Mouse (Mus musculus): ENCODE measurements around the gene Neurod4.
"Not testable (repeated sequence)": the region's sequence is repeated elsewhere in the genome, so short reads cannot be mapped to it uniquely, and the experiment has no call there.

Neurod4 gene

DNA sequence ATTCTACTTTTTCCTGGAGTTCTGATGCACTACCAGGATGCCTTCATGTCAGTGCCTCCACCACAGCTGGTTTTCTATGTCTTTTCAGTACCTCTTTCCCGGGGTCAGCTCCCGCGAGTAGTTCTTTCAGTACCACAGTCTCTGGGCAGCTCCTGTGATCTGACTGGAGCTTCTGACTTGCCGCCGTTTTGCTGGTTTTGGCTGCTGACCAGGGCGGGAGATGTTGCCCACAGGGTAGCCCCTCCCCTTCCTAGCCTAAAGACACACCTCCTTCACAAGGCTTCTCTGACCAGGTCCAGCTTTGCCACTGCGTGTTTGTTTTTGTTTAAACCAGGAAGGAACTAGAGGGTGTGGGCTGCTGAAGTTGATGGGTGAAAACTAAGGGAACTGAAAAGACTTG, at the start of gene Neurod4:
Neurod4 (minus strand) TSS at position 175 of the 400 bp plus-strand sequence.
- DNase-seq (ENCODE audit: low read depth, low spot score) = no peak

DNA sequence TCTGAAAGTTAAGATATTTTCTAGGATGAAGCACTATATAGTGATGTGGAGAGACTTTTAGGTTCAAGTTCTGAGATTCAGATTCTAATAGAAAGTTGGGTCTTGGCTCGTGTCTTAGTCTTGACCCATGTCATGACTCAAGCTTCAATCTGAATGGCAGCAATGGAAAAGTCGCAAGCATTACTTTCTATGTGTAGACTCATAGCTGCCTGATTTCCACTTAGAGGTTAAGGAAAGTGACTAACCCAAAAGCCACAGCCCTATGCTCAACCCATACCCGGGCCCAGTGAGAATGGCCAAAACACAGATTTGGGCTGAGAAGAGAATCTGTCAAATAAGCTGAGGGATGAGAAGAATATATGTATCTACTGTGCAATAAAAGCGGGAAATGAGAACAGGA, 44.2 kb upstream of the Neurod4 start:
- DNase-seq (ENCODE audit: low read depth, low spot score) = no peak

DNA sequence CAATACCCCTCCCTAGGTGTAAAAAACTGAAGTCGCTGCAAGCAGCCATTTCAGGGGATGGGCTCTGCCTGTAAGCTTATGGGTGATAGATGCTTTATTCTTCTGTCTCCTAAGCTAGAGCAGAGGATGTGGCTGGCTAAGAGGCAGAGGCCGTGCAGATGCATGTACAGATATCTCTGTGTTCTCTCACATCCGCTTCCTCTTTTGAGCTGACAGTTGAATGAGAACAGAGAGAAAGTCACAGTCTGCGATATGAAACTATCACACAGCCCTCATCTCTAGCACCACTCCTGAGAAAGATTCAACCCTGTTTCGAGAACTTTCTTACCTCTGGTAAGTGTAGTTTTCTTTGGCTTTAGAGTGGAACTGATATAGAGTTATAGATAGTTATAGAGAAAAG, 42.6 kb upstream of the Neurod4 start, which contains the start of gene Tespa1:
Tespa1 (plus strand) TSS at position 234 of the 400 bp plus-strand sequence.
- DNase-seq (ENCODE audit: low read depth, low spot score) = no peak

DNA sequence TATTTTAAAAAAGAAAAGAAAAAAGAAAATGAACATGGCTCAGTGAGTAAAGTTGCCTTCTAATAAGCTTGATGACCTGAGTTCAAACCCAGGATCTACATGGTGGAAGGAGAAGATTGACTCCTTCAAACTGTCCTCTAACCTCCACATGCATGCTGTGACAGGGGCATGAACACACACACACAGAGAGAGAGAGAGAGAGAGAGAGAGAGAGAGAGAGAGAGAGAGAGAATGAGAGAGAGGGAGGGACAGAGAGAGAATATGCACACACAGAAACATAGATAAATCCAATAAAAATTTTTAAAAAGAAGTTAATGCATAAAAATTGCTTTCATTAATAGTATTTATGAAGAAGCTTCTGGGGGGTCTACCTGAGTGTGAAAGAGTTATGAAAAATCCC, 42.0 kb upstream of the Neurod4 start:
- no peak for DNase-seq (ENCODE audit: low read depth, low spot score)

DNA sequence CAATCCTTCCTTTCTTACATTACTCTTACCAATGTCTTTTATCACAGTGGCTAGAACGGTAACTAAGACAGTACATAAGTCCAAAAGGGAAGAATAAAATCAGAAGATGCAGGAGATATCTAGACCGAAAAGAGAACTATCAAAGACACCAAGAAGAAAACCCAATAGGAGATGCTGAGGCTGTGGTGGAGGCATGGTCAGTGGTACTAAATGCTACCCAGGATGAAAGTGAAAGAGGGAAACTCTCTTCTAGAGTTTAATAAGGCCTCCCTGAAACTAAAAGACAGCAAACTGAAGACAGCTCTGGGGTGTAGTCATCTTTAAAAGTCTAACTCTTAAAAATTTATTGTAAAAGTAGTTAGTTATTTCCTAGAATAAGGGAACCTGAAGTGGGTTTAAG, 40.7 kb upstream of the Neurod4 start:
- no peak for DNase-seq (ENCODE audit: low read depth, low spot score)

DNA sequence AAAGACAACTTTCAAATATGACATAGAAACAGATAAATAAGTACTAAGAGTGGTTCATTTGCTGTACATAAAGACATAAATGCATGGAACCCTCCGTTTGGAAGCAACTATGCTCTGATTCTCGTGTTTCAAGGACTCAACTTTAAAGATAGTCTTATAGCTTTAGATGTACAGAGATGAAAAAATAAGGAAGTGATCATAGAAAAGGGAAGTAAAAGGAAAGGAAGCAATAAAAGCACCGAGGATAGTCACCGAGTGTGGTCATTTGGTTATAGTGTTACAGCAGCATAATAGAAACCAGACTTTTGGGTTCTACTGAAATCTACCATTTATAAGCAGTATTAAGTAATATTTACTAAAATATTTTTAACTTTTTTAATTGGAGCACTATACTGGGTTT, 38.7 kb upstream of the Neurod4 start:
- DNase-seq (ENCODE audit: low read depth, low spot score) = no peak

DNA sequence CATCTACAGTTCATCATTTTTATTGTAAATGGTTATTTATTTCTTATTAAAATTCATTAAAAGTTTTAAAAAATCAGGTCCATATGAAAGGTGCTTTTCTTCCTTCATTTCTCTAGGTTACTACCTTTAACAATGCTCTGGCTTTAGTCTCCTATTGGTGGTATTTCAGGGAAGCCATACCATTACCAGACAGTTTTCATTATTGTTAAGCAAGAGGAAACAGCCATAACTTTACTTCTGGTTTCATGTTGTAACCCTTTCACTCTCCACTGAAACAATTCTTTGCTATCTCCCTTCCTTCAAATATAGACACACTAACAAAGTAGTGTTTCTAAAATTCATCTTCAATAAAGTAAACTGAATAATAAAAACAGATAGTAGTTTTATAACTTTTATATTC, 35.8 kb upstream of the Neurod4 start:
- DNase-seq (ENCODE audit: low read depth, low spot score) = no peak

DNA sequence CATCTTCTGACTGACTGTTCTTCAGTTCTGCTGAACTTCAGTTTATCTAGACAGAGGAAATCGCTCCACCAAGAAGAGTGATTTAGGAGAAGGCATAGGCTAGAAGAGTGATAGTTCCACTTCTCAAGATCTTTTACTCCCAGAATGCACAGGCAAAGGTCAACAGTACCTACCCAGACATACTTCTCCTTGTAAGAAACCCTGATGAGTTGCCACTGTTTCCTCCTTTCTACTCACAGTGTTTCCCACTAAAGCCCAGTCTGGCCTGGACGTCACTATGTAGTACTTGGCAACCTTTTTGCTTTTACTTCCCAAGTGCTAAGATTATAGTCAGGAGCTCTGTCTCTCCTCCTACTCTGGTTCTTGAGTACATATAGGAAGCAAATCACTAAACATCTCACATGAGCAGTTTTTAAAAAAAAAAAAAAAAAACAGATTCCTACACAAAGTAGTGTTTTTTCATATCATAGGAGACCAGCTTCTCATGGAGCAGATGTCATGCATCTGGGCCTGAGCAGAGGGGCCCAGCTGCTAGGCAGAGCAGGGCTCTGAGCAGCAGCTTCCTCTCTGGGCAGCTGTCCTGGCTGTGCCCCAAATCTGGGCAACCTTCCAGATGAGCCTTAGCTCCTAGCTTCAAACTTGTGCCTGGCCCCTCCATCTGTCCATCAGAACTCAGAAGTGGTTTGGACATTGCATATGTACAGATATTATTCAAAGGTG, 34.2 kb upstream of the Neurod4 start:
- no peak for DNase-seq (ENCODE audit: low read depth, low spot score)

DNA sequence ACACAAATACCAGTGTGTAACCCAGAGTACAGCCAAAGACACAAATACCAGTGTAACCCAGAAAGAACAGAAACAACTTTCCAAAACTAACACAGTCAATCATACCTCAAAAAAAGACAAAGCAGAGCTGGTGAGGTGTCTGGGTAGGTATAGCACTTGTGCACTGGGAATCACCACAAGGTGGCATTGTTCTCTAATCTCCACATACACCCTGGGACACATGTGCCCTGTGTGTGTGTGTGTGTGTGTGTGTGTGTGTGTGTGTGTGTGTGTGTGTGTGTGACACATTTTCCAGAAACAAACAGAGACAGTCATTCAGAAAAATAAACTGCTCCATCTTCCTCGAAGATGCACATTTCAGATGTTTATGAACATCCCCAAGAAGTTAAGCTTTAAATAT, 33.5 kb upstream of the Neurod4 start:
- DNase-seq (ENCODE audit: low read depth, low spot score) = no peak

DNA sequence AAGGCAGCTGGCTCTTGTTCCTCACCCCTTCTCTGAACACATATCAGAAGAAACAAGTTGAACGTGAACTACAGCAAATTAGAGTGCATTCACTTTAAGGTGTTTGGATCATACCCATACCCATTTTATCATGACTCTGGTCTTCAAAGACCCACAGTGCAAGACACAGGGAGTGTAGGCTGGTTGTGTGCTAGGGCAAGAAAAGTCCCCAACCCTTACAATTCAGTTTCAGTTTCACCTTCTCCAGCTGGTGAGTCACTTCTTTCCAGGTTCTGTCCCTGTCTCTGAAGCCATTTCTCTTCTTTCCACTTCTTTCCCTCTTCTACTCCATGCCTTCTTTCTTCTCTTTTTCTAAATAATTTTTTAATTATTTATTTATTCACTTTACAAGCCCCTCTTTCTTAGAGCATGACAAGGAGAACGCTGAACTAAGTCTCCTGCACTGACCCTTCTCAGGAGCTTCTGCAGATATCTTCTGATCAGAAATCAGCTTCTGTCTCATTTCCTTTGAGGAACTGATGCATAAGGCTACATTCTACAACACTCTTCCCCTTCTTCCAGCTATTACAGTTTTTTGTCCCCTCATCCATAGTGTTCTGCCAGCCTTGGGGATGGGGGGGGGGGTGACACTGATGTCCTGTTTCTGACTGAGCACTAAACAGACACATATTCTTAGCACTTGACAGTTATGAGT, 31.6 kb upstream of the Neurod4 start:
- no peak for DNase-seq (ENCODE audit: low read depth, low spot score)

DNA sequence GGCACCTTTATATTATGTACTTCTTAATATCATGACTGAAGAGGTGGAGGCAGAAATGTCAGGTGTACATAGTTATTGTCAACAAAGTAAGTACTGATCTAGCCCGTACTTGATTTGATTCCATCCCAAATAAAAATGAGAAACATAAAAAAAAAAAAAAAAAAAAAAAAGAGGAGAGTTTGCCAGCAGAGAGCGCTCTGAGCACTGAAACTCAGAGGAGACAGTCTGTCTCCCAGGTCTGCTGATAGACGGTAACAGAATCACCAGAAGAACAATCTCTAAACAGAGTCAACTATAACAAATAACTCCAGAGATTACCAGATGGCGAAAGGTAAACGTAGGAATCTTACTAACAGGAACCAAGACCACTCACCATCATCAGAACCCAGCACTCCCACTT, 24.1 kb upstream of the Neurod4 start:
- not testable (repeated sequence) for DNase-seq (ENCODE audit: low read depth, low spot score)

DNA sequence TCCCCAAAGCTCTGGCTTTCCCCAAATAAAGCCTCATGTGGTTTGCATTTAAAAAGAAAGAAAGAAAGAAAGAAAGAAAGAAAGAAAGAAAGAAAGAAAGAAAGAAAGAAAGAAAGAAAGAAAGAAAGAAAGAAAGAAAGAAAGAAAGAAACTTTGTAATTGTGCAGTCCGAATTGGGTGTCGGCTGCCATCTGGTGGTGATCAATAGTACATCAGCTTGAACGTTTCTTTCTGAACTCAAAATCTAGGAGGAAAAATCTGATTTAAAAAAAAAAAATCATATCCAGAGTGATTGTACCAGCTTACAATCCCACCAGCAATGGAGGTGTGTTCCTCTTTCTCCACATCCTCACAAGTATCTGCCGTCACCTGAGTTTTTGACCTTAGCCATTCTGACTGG, 18.7 kb upstream of the Neurod4 start:
- DNase-seq (ENCODE audit: low read depth, low spot score) = not testable (repeated sequence)

DNA sequence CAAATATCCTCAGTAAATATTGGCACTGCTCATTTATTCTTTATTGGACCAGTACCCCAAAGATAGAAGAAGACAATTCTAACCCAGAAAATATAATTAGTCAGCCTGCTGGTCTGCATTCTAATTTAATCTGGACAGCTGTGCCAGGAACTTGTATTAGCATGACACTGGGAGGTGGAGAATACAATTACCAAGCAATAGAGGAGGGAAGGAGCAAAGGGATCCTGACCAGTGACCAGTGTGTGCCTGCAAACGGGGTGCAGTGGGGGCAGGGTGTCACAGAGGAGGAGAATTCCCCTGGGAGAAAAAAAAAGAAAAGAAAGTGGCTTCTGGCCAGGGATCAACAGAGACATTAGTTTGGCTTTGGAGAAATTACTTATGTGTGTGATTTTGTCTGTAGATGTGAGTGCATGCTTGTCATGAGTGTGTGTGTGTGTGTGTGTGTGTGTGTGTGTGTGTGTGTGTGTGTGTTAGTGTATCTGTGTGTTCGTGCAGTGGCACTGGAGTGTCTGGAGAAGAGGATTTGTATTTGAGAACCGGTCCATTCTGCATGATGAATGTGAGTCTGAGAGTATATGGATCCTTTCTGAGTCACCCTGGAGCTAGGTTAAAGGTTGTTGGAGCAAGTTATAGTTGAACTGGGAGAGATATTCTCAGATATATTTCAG, 13.8 kb upstream of the Neurod4 start:
- no peak for DNase-seq (ENCODE audit: low read depth, low spot score)

DNA sequence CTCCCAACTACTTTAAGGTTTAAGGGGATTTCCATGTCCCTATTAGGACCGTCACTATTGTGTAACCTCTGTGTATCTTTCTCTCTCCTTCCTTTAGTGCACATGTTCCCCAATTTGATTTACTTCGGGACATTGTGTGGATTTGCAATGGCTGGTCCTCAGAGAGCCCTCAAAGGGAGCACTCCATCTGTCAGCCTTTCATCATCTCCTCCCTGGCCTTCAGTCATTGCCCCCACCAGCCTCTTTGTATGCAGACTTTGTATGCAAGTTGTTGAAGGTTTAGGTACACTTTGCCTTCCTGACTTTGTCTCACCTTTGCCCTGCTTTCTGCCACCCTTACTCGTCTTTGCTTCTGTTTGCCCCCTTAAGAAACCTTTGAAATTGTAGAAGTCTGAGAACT, 8.0 kb upstream of the Neurod4 start:
- DNase-seq (ENCODE audit: low read depth, low spot score) = no peak

DNA sequence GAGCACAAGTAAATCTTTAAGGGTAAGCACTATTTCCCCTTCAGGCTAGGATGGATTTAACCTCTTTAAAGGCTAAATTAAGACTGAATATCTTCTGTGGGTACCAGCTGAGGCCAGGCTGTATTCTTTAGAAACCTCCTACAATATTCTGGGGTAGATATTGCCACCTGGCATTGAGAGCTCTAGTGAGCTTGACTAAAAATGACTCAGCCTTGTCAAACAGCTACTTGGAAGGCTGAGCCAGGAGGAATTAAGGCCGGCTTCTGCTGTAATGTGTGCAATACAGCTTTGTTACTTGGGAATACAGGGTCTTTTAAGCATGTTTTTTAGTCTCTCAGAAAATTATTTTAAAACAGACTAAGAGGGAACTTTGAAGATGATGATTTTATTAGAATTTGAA, 7.2 kb upstream of the Neurod4 start:
- peak; percentile 77 for DNase-seq (ENCODE audit: low read depth, low spot score)

DNA sequence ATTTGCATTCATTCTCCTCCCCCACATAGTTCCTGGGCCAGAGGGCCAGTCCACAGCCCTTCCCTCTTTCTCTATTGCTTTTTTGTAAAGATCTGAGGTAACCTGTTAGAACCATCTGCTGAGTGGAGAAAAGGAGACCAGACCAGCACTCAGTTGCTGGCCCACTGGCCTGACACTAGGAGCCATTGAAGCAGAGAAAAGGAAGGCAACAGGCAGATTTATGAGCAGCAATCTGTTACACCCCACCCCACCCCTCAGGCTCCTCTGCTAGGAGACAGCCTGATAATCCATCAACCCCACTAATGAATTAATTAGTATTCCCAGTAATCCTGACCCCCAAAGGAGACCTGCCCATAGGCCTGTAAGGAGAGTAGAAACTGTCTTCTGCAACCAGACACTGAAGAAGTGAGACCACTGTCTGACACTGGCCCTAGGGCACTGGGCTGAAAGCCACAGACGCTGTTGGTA, 2.0 kb upstream of the Neurod4 start:
- no peak for DNase-seq (ENCODE audit: low read depth, low spot score)

DNA sequence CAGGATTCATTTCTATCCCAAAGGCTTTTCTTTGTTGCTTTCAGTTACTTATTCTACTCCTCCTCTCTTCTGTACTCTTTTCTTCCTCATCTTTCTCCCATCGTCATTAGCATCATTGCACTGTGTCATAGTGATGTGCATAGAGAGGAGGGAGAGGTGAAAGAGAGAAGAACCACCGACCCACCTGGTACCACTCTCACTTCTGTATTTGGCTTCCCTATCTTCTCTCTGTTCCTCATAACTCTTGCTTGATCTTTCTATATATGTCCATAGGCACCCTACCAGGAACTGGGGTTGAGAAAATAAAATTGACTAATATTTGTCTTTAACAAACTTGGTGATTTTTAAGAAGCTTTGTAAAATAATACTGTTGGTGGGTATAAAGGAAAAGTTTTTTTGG, 3.5 kb downstream of the Neurod4 start:
- DNase-seq (ENCODE audit: low read depth, low spot score) = no peak

DNA sequence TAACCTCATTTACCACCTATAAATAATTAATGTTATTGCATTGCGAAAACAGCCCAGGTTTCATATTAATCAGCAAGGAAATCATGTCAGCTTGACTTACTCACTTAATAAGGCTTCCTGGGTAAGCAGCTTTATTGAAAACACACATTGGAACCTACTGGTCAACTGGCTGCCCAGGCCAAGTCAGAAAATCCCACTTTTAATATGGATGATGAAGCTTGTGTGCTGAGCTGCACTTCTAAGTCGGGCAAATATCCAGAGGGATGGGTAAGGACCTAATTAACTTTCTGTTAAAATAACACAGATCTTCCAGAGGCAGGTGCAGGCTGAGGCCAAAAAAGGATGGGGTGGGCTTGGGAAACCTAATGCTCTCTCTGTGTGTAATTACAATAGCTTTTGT, 4.3 kb downstream of the Neurod4 start:
- DNase-seq (ENCODE audit: low read depth, low spot score) = no peak

DNA sequence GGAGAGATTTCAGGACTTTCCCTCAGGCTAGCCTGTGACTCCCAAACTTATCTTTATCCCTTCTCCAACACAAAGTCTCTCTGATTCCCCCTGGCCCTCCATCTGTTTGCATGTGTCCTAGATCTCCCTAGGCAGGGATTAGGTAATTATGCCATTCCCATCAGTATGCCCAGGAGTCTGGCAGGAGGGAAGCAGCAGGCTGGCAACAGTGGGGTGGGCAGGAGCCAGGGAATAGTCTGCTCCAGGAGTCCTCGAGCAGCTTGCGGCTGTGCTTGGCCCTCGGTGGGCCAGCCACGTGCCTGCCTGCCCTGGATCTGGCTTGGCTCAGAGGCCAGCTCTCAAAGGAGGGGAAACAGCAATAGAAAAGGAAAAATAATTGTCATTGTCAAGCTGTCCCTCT, 16.8 kb downstream of the Neurod4 start:
- peak; percentile 16 for DNase-seq (ENCODE audit: low read depth, low spot score)

DNA sequence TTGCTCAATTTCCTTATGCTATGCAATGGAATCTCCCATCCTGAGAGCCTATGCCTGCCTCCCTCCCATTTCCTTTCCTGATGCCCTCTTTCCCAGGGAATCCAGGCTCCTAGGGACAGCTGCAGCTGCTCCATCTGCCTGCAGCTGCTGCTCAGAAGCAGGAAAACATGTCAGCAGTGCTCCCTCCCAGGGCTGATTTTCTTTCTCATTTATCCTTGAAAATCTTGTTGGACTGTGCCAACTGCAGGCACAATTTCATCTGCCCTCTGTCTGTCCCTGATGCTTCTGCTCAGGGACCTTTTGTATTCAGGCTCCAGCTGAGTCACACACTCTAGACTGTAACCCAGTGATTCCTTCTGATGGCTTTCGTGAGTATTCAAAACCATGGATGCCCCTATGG, 20.6 kb downstream of the Neurod4 start:
- no peak for DNase-seq (ENCODE audit: low read depth, low spot score)

DNA sequence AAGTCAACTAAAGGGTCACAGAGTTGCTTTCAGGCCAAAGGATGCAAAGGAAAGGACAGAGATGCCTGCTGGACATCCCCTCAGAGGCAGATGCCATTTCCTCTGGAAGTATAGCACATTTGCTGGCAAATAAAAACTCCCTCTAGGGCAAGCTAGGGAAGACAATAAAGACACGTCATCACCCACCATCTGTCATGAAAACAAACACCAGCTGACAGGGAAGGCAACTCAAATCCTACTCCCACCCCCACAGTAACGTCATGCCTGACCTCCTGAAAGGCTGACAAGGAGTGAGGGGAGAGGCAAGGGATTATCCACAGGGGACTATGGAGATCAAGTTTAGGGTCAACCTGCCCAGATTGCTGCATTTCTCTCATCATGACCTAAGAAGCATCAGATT, 35.8 kb downstream of the Neurod4 start:
- no peak for DNase-seq (ENCODE audit: low read depth, low spot score)

DNA sequence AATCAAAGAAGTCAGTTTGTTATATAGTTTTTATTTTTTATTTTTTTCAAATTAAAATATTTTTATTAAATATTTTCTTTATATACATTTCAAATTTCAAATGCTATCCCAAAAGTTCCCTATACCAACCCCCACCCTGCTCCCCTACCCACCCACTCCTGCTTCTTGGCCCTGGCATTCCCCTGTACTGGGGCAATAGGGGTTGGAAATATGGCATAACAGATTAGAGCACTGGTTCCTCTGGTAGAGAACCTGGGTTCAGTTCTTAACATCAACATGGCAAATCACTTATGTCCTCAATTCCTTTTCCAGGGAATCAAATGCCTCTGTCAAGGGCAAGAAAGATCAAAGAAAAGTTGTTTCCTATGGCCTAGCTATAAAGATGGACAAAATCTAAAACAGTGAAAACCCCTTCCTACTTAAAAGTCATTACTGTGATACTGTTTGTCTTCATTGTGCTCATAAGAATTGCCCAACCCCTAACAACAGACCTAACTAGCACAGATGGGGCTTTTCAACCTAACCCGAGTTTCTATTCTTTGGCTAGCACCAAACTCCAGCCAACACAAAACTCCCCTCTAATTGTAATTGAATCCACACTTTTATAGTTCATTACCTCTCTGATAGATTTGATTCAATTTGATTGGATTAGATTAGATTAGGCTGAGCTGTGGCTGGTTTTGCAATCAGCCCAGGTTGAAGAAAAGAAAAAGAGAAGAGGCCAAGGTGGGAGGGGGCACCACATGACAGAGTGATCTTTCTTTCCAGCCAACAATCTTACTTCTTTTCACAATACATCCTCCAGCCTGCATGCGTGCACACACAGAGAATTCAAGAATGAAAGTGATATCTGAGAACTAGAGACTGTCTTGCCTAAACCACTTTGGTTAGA, 41.5 kb downstream of the Neurod4 start:
- DNase-seq (ENCODE audit: low read depth, low spot score) = no peak
